Mouse (Mus musculus): ENCODE data around the gene Pank4. TPM values are rescaled to one million over a fixed set of nuclear protein-coding genes. Genes with fewer than 3 reads are reported as not detected.
A peak's percentile ranks its signal among the peaks of the same experiment; 100 is the strongest.

Gene Pank4
- polyA plus RNA-seq, 1 experiment from 2014 or later: 30.4 TPM

DNA sequence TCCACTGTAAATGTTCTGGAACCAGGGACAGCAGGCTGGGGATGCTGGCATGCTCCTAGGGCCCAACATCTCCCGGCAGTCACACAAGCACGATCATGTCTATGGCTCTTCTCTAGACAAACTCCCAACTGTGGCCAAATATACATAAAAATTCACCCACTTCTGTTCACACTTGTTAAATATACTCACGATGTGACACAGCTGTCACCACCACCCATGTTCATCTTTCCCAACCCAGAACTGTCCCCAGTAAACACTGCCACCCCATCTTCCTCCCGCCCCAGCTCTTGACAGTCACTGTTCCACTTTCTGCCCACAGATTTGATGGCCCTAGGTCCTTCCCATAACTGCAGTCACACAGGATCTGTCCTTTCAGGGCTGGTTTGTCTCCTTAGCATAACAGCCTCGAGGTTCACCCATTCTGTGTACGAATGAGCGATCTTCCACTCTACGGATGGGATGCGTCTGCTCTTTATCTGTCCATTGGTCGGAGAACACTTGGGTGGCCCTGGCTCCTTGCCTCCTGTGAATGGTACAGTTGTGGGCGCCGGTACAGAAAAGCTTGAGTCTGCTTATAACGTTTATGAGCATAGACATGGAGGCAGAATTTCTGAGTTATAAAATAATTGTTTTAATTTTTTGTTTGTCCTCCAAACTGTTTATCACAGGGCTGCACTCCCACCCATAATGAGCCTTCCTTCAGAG, 6.5 kb upstream of the Pank4 start:
- no peak for ATAC-seq (replicated peaks; ENCODE audit: low FRiP score, low read depth)
- no peaks in the 10 kb centered on the region for H3K9me3 ChIP-seq (replicated peaks; ENCODE audit: low read length)
- no peak for TF ChIP-seq CTCF (IDR thresholded peaks at IDR 0.05; ENCODE audit: low read depth)
- 44% methylated on average over 13 of the region's 13 CpGs for whole genome bisulfite sequencing
- peaks cover 47% of the 10 kb centered on the region for H3K27me3 ChIP-seq (ENCODE audit: insufficient read depth, low read length)
- H3K9ac ChIP-seq (ENCODE audit: low read depth, low read length): no peak overlapping the region
- no peak overlapping the region for H3K27ac ChIP-seq
- no peak overlapping the region for H3K4me2 ChIP-seq (ENCODE audit: low read length)
- no peak overlapping the region for H3K4me3 ChIP-seq (replicated peaks; ENCODE audit: low read depth, low read length)
- no peak for DNase-seq (ENCODE audit: low spot score)
- peaks cover 20% of the 10 kb centered on the region for H3K4me1 ChIP-seq (replicated peaks; ENCODE audit: insufficient read depth, low read length)
- no peaks in the 10 kb centered on the region for H3K36me3 ChIP-seq (ENCODE audit: insufficient read depth, low read length)

DNA sequence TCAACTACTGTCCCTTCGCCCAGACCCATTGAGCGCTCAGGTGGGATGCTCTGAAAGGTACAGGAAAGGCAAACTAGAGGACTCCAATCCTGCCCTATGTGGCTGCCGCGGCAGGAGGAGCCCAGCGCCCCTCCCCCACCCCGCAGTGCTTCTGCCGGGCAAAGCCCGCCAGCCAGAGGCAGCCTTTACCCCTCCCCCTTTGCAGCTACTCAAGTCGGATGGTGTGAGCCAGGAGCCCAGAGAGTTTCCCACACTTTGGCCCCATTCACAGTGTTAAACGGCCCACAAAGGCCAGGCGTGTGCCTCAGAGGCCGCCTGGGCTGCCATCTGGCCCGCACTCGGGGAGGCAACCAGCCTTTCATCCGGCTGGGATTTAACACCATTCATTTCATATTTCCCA, 5.8 kb upstream of the Pank4 start:
- no peak overlapping the region for H3K4me2 ChIP-seq (ENCODE audit: low read length)
- H3K27me3 ChIP-seq (ENCODE audit: insufficient read depth, low read length): peaks cover 44% of the 10 kb centered on the region
- no peaks in the 10 kb centered on the region for H3K9me3 ChIP-seq (replicated peaks; ENCODE audit: low read length)
- DNase-seq (ENCODE audit: low spot score): no peak
- H3K36me3 ChIP-seq (ENCODE audit: insufficient read depth, low read length): no peaks in the 10 kb centered on the region
- no peak overlapping the region for H3K4me3 ChIP-seq (replicated peaks; ENCODE audit: low read depth, low read length)
- 3% methylated on average over 15 of the region's 15 CpGs for WGBS
- H3K4me1 ChIP-seq (replicated peaks; ENCODE audit: insufficient read depth, low read length): peaks cover 20% of the 10 kb centered on the region
- 0 out of 2 replicates have a peak overlapping the region, but pooled peaks have one; percentile 9 for H3K9ac ChIP-seq (ENCODE audit: low read depth, low read length)
- no peak for ATAC-seq (replicated peaks; ENCODE audit: low FRiP score, low read depth)
- H3K27ac ChIP-seq: no peak overlapping the region
- TF ChIP-seq CTCF (IDR thresholded peaks at IDR 0.05; ENCODE audit: low read depth): no peak

DNA sequence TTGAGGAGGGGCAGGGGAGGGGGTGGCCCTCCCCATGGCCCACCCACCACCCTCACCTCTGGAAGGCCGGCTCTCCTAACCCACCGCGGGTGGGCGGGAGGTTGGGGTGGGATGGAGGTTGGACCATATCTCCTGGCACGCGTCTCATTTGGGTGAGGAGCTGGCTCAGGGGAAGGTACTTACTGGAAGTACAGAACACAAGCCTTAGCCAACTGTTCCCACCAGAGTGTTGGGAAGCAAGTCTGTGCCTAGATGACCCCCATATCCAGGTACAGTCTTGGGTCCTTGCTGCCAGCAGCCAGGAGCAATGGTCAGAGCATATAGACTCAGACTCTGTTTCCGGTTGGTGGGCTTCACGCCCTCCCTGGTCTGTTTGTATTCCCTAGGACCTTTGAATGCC, 5.3 kb upstream of the Pank4 start:
- Histone ChIP-seq H3K4me2 (ENCODE audit: low read length) (no peak overlapping the region), H3K27me3 (ENCODE audit: insufficient read depth, low read length) (peaks cover 44% of the 10 kb centered on the region), H3K9ac (ENCODE audit: low read depth, low read length) (0 out of 2 replicates have a peak overlapping the region, but pooled peaks have one; percentile 9), H3K27ac (no peak overlapping the region), H3K9me3 (replicated peaks; ENCODE audit: low read length) (no peaks in the 10 kb centered on the region), H3K4me3 (replicated peaks; ENCODE audit: low read depth, low read length) (no peak overlapping the region), H3K4me1 (replicated peaks; ENCODE audit: insufficient read depth, low read length) (peaks cover 24% of the 10 kb centered on the region), H3K36me3 (ENCODE audit: insufficient read depth, low read length) (no peaks in the 10 kb centered on the region)
- DNase-seq (ENCODE audit: low spot score) (no peak), ATAC-seq (replicated peaks; ENCODE audit: low FRiP score, low read depth) (no peak)
- 14% methylated on average over 8 of the region's 8 CpGs for WGBS
- TF ChIP-seq CTCF (IDR thresholded peaks at IDR 0.05; ENCODE audit: low read depth): no peak

DNA sequence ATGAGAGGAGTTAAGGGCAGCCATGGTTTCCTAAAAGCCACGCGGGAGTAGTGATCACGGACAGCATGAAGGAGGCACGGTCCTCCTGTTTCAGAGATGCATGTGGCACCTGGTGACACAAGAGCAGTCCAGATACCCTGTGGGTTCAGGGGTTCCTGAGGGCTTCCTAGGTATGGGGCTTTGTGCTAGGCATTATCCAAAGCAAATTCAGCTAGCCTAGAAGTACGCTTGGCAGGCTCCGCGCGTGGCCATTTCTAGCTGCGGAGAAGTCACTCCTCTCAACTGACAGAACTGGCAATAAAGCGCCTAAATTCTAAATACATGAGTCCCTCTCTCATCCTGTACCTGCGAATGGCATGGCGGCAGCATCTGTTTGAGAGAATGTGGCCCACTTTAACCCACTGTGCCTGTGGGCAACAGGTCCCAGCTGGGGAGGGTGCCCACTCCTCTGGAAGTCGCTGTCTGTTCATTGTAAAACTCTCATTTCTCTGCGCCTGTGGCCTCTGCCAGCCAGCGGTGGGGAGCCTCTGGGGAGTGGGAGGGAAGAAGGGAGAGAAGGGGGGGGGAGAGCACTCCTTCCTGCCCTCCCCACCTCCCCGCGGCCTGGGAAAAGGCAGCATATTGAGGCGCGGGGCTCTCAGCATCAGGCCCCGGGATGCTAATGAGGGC, 3.8 kb upstream of the Pank4 start:
- no peak for ATAC-seq (replicated peaks; ENCODE audit: low FRiP score, low read depth)

DNA sequence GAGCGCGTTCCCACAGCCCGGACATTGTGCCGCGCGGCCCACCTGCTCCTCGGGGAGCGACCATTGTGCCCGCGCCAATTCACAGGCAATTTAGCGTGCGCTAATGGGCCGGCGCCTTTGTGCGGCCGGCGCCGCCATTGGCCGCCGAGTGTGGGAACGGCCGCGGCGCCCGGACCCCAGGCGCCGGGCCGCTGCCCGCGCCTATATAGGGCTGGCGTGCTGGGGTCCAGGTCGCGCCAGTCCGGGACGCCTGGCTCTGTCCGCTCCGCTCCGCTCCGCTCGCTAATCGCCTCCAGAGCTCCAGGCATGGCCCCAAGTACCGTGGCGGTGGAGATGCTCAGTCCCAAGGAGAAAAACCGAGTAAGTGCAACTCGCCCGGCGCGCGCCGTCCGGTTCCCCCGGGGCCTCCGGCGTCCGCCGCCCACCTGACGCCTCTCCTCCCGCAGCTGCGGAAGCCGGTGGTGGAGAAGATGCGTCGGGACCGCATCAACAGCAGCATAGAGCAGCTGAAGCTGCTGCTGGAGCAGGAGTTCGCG, 3.2 kb upstream of the Pank4 start, which contains the start of gene Hes5:
TSS of gene Hes5 (plus strand) at position 234 of the 536 bp plus-strand sequence.
- peak within 1 kb of the TSS; percentile 46 for H3K9ac ChIP-seq (ENCODE audit: low read depth, low read length)
- peak within 1 kb of the TSS; percentile 82 for H3K4me2 ChIP-seq (ENCODE audit: low read length)
- DNase-seq (ENCODE audit: low spot score) (no peak), ATAC-seq (replicated peaks; ENCODE audit: low FRiP score, low read depth) (no peak)
- TF ChIP-seq CTCF (IDR thresholded peaks at IDR 0.05; ENCODE audit: low read depth): no peak
- H3K4me3 ChIP-seq (replicated peaks; ENCODE audit: low read depth, low read length): peak within 1 kb of the TSS; percentile 42
- no peak within 1 kb of the TSS; the same call in 1 of the 2 replicates for H3K27ac ChIP-seq
- under 1% methylated on average over 65 of the region's 65 CpGs for WGBS
- H3K4me1 ChIP-seq (replicated peaks; ENCODE audit: insufficient read depth, low read length): peaks cover 32% of the 10 kb centered on the region
- no peaks in the 10 kb centered on the region for H3K36me3 ChIP-seq (ENCODE audit: insufficient read depth, low read length)
- peaks cover 41% of the 10 kb centered on the region for H3K27me3 ChIP-seq (ENCODE audit: insufficient read depth, low read length)
- no peaks in the 10 kb centered on the region for H3K9me3 ChIP-seq (replicated peaks; ENCODE audit: low read length)

More for the DNA sequence above, 3.8 kb upstream of the Pank4 start:
- TF ChIP-seq CTCF (IDR thresholded peaks at IDR 0.05; ENCODE audit: low read depth): no peak
- H3K4me2 ChIP-seq (ENCODE audit: low read length): peak overlapping the region; percentile 82
- 0 out of 2 replicates have a peak overlapping the region, but pooled peaks have one; percentile 46 for H3K9ac ChIP-seq (ENCODE audit: low read depth, low read length)
- no peaks in the 10 kb centered on the region for H3K9me3 ChIP-seq (replicated peaks; ENCODE audit: low read length)
- H3K27me3 ChIP-seq (ENCODE audit: insufficient read depth, low read length): peaks cover 41% of the 10 kb centered on the region
- peaks cover 30% of the 10 kb centered on the region for H3K4me1 ChIP-seq (replicated peaks; ENCODE audit: insufficient read depth, low read length)
- 23% methylated on average over 20 of the region's 20 CpGs for WGBS
- H3K4me3 ChIP-seq (replicated peaks; ENCODE audit: low read depth, low read length): peak overlapping the region; percentile 42
- H3K27ac ChIP-seq: no peak overlapping the region
- DNase-seq (ENCODE audit: low spot score): no peak
- no peaks in the 10 kb centered on the region for H3K36me3 ChIP-seq (ENCODE audit: insufficient read depth, low read length)

DNA sequence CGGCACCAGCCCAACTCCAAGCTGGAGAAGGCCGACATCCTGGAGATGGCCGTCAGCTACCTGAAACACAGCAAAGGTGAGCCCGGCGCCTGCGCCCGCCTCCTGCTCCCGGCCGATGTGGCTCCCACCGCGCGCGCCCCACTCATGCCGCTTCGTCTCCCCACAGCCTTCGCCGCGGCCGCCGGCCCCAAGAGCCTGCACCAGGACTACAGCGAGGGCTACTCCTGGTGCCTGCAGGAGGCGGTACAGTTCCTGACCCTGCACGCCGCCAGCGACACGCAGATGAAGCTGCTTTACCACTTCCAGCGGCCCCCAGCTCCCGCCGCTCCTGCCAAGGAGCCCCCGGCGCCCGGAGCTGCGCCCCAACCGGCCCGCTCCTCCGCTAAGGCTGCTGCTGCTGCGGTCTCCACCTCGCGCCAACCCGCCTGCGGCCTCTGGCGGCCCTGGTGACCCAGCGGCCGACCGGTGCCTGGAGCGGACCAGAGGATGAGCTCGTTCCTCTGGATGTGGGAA, 2.6 kb upstream of the Pank4 start:
- H3K9ac ChIP-seq (ENCODE audit: low read depth, low read length): peak overlapping the region; percentile 46
- no peak overlapping the region; the same call in 1 of the 2 replicates for H3K27ac ChIP-seq
- no peaks in the 10 kb centered on the region for H3K9me3 ChIP-seq (replicated peaks; ENCODE audit: low read length)
- ATAC-seq (replicated peaks; ENCODE audit: low FRiP score, low read depth): no peak
- peak; percentile 1; the same call in 1 of the 2 replicates for TF ChIP-seq CTCF (IDR thresholded peaks at IDR 0.05; ENCODE audit: low read depth)
- H3K4me1 ChIP-seq (replicated peaks; ENCODE audit: insufficient read depth, low read length): peaks cover 32% of the 10 kb centered on the region
- H3K27me3 ChIP-seq (ENCODE audit: insufficient read depth, low read length): peaks cover 41% of the 10 kb centered on the region
- H3K4me3 ChIP-seq (replicated peaks; ENCODE audit: low read depth, low read length): peak overlapping the region; percentile 42
- 1% methylated on average over 45 of the region's 47 CpGs for WGBS
- peak; percentile 25 for DNase-seq (ENCODE audit: low spot score)
- H3K4me2 ChIP-seq (ENCODE audit: low read length): peak overlapping the region; percentile 82
- no peaks in the 10 kb centered on the region for H3K36me3 ChIP-seq (ENCODE audit: insufficient read depth, low read length)

Data from kidney, postnatal 0 days (tissue).